Mouse (Mus musculus): ENCODE results near the gene Iqgap1.
"Not testable (repeated sequence)": the region's sequence is repeated elsewhere in the genome, so short reads cannot be mapped to it uniquely, and the experiment has no call there.

The Iqgap1 gene

GRCm38 (mm10) chr7:80766861-80767312, 58.9 kb downstream of the Iqgap1 start:
- DNase-seq (ENCODE audit: low spot score), result no peak

GRCm38 (mm10) chr7:80766072-80766471, 59.7 kb downstream of the Iqgap1 start:
- DNase-seq (ENCODE audit: low spot score), result no peak

- DNase-seq (ENCODE audit: low spot score), result no peak
Measured at GRCm38 (mm10) chr7:80763864-80764437, 61.8 kb downstream of the Iqgap1 start.

GRCm38 (mm10) chr7:80762297-80762696, 63.5 kb downstream of the Iqgap1 start:
- no peak for DNase-seq (ENCODE audit: low spot score)

GRCm38 (mm10) chr7:80754086-80754485, 71.7 kb downstream of the Iqgap1 start:
- no peak for DNase-seq (ENCODE audit: low spot score)

GRCm38 (mm10) chr7:80753613-80754012, 72.2 kb downstream of the Iqgap1 start:
- no peak for DNase-seq (ENCODE audit: low spot score)

GRCm38 (mm10) chr7:80749624-80750023, 76.2 kb downstream of the Iqgap1 start:
- DNase-seq (ENCODE audit: low spot score), result no peak

- DNase-seq (ENCODE audit: low spot score), result not testable (repeated sequence)
Measured at GRCm38 (mm10) chr7:80749109-80749508, 76.7 kb downstream of the Iqgap1 start.

- no peak for DNase-seq (ENCODE audit: low spot score)
Measured at GRCm38 (mm10) chr7:80747371-80747770, 78.4 kb downstream of the Iqgap1 start.

GRCm38 (mm10) chr7:80746166-80746761, 79.5 kb downstream of the Iqgap1 start:
- DNase-seq (ENCODE audit: low spot score), result peak; percentile 14

- DNase-seq (ENCODE audit: low spot score), result no peak
Measured at GRCm38 (mm10) chr7:80745746-80746145, 80.0 kb downstream of the Iqgap1 start.

GRCm38 (mm10) chr7:80745250-80745649, 80.5 kb downstream of the Iqgap1 start:
- peak; percentile 58 for DNase-seq (ENCODE audit: low spot score)

GRCm38 (mm10) chr7:80743920-80744630, 81.7 kb downstream of the Iqgap1 start:
- no peak for DNase-seq (ENCODE audit: low spot score)

GRCm38 (mm10) chr7:80742671-80743070, 83.1 kb downstream of the Iqgap1 start:
- DNase-seq (ENCODE audit: low spot score), result no peak

GRCm38 (mm10) chr7:80740954-80741353, 84.8 kb downstream of the Iqgap1 start:
- DNase-seq (ENCODE audit: low spot score), result peak; percentile 80

- no peak for DNase-seq (ENCODE audit: low spot score)
Measured at GRCm38 (mm10) chr7:80736199-80736598, 89.6 kb downstream of the Iqgap1 start.

GRCm38 (mm10) chr7:80732986-80733385, 92.8 kb downstream of the Iqgap1 start:
- DNase-seq (ENCODE audit: low spot score), result no peak

- DNase-seq (ENCODE audit: low spot score), result peak; percentile 66
Measured at GRCm38 (mm10) chr7:80729662-80730061, 96.1 kb downstream of the Iqgap1 start.

GRCm38 (mm10) chr7:80721041-80721440, 104.7 kb downstream of the Iqgap1 start:
- no peak for DNase-seq (ENCODE audit: low spot score)

- DNase-seq (ENCODE audit: low spot score), result no peak
Measured at GRCm38 (mm10) chr7:80719582-80719981, 106.2 kb downstream of the Iqgap1 start.

- no peak for DNase-seq (ENCODE audit: low spot score)
Measured at GRCm38 (mm10) chr7:80719038-80719437, 106.7 kb downstream of the Iqgap1 start.

GRCm38 (mm10) chr7:80718471-80718870, 107.3 kb downstream of the Iqgap1 start:
- no peak for DNase-seq (ENCODE audit: low spot score)

- no peak for DNase-seq (ENCODE audit: low spot score)
Measured at GRCm38 (mm10) chr7:80716758-80717157, 109.0 kb downstream of the Iqgap1 start.
